Mouse (Mus musculus): ENCODE results near the gene Zfp658. TPM values are rescaled to one million over a fixed set of nuclear protein-coding genes. Genes with fewer than 3 reads are reported as not detected.

The Zfp658 gene
- total RNA-seq (2012; rRNA removed) (not detected in 2 replicates), polyA plus RNA-seq (2012; ENCODE audit: insufficient read depth in 1 of 2, insufficient read length in 2 of 2, low read depth in 1 of 2, low replicate concordance in 2 of 2, missing spikeins in 1 of 2) (not detected)

DNA sequence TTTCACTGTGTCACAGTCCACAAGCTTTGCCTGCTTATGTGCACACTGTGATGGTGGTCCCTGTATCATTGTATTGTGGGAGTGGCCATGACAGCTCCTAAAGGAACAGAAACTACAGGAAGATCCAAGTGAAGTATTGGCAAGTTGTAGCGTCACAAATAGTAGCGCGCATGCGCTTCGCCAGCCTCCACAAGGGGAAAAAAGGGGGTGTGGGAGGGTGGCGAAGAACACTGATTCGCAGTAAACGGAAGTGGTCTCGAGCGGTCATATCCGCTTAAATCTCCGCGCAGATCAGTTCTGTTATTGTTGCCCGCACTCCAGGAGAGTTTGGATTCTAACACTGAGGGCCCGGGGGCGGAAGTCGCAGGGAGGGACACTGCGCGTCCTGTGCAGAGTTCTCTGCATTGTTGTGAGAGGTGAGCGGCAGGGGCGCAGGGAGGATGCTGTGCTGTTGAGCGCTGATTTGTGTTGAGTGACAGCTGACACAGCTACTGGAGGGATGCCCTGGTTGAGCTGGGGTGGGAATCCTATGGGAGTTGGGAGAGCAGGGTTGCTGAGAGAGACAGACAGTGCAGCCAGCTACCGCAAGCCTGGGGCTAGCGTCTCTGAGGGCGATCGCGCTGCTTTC is at the start of gene Zfp658:
Gene Zfp658 (plus strand): TSS at position 251 of the 628 bp plus-strand sequence.
- H3K79me2 ChIP-seq (ENCODE audit: control insufficient read depth, insufficient read depth, low read length, poor library complexity): no peaks in the 10 kb centered on the region
- no peaks in the 10 kb centered on the region for H3K27me3 ChIP-seq (ENCODE audit: control insufficient read depth in 1 of 2, insufficient read depth in 2 of 2, low read length in 2 of 2)
- DNase-seq (ENCODE audit: low read depth, low spot score): no peak
- no peaks in the 10 kb centered on the region for H3K36me3 ChIP-seq (ENCODE audit: control insufficient read depth in 1 of 2, insufficient read depth in 2 of 2, low read length in 2 of 2)
- H3K9me3 ChIP-seq (replicated peaks; ENCODE audit: insufficient read depth, low read length): no peaks in the 10 kb centered on the region
- TF ChIP-seq SMC3 (IDR thresholded peaks at IDR 0.05; ENCODE audit: low read depth, low read length) (no peak), BHLHE40 (IDR thresholded peaks at IDR 0.05; ENCODE audit: borderline replicate concordance, low read depth, low read length) (no peak), ZKSCAN1 (IDR thresholded peaks at IDR 0.05; ENCODE audit: low read depth, low read length) (no peak), JUND (IDR thresholded peaks at IDR 0.05; ENCODE audit: low read depth, low read length) (no peak)
- no peaks in the 10 kb centered on the region for H3K4me1 ChIP-seq (ENCODE audit: control insufficient read depth in 1 of 2, insufficient read depth in 2 of 2, low read length in 2 of 2)
- H3K4me3 ChIP-seq (ENCODE audit: control insufficient read depth in 1 of 2, insufficient read depth in 1 of 2, low read depth in 2 of 2, low read length in 2 of 2): no peak within 1 kb of the TSS
- H3K9ac ChIP-seq (ENCODE audit: control insufficient read depth, low read depth, low read length, poor library complexity, severe bottlenecking): no peak within 1 kb of the TSS
- no peak within 1 kb of the TSS for H3K27ac ChIP-seq (ENCODE audit: control insufficient read depth, low read depth, low read length)

DNA sequence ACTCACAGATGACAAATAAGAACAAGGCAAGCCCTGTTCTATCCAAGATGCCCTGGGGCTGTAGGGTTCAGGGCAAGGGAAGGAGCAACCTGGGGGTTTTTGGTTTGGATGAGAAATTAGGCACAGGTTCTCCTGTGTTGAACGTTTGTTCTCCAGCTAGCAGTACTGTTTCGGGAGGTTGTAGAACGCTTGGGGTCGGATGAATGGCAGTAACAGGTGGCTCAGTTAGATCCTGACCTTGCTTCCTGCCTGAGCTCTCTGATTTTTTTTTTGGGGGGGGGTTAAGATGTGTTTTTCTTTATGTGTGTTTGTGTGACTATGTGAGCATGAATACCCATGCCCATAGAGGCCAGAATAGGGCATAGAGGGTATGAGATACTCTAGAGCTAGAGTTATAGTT is 49.5 kb upstream of the Zfp658 start:
- TF ChIP-seq CHD1 (IDR thresholded peaks at IDR 0.05; ENCODE audit: low read depth, low read length): no peak
- TF ChIP-seq SMC3 (IDR thresholded peaks at IDR 0.05; ENCODE audit: low read depth, low read length): no peak
- TF ChIP-seq USF1 (IDR thresholded peaks at IDR 0.05; ENCODE audit: low read depth, low read length): no peak
- no peak for TF ChIP-seq MAFK (IDR thresholded peaks at IDR 0.05; ENCODE audit: borderline replicate concordance, low read depth, low read length)
- TF ChIP-seq ZKSCAN1 (IDR thresholded peaks at IDR 0.05; ENCODE audit: low read depth, low read length): no peak
- no peak for TF ChIP-seq TAL1 (IDR thresholded peaks at IDR 0.05; ENCODE audit: low read length)
- TF ChIP-seq RAD21 (IDR thresholded peaks at IDR 0.05; ENCODE audit: low read depth, low read length): no peak
- no peak for TF ChIP-seq UBTF (IDR thresholded peaks at IDR 0.05; ENCODE audit: borderline replicate concordance, insufficient read depth, low read depth, low read length)
- TF ChIP-seq ETS1 (IDR thresholded peaks at IDR 0.05; ENCODE audit: low read depth, low read length): no peak
- no peak for TF ChIP-seq MAX (IDR thresholded peaks at IDR 0.05; ENCODE audit: low read length)
- no peak for TF ChIP-seq MXI1 (IDR thresholded peaks at IDR 0.05; ENCODE audit: low read depth, low read length)
- TF ChIP-seq CHD2 (IDR thresholded peaks at IDR 0.05; ENCODE audit: low read length): no peak
- no peak for TF ChIP-seq GABPA (IDR thresholded peaks at IDR 0.05; ENCODE audit: low read depth, low read length)
- Histone ChIP-seq H3K79me2 (ENCODE audit: control insufficient read depth, insufficient read depth, low read length, poor library complexity) (no peaks in the 10 kb centered on the region), H3K4me3 (ENCODE audit: control insufficient read depth in 1 of 2, insufficient read depth in 1 of 2, low read depth in 2 of 2, low read length in 2 of 2) (no peak overlapping the region)

More for the DNA sequence above, 49.5 kb upstream of the Zfp658 start:
- DNase-seq (ENCODE audit: low read depth, low spot score): no peak
- Histone ChIP-seq H3K27ac (ENCODE audit: control insufficient read depth, low read depth, low read length) (no peak overlapping the region), H3K9ac (ENCODE audit: control insufficient read depth, low read depth, low read length, poor library complexity, severe bottlenecking) (no peak overlapping the region), H3K27me3 (ENCODE audit: control insufficient read depth in 1 of 2, insufficient read depth in 2 of 2, low read length in 2 of 2) (no peaks in the 10 kb centered on the region), H3K4me1 (ENCODE audit: control insufficient read depth in 1 of 2, insufficient read depth in 2 of 2, low read length in 2 of 2) (no peaks in the 10 kb centered on the region), H3K36me3 (ENCODE audit: control insufficient read depth in 1 of 2, insufficient read depth in 2 of 2, low read length in 2 of 2) (no peaks in the 10 kb centered on the region), H3K9me3 (replicated peaks; ENCODE audit: insufficient read depth, low read length) (no peaks in the 10 kb centered on the region)
